Mouse (Mus musculus) embryonic facial prominence, embryonic 14.5 days (tissue): Measurements from ENCODE around the gene Kcnip1. TPM values are rescaled to one million over a fixed set of nuclear protein-coding genes. Genes with fewer than 3 reads are reported as not detected.
A peak's percentile ranks its signal among the peaks of the same experiment; 100 is the strongest.

ENCODE experiments used
- ATAC-seq: fragments of 200-750 bp; cut with Nextera tagmentation; 2 replicates; pipeline ENCODE4 v1.8.0; 2017; ENCODE audit warnings: low read depth, moderate number of reproducible peaks, moderate TSS enrichment
- DNase-seq: peaks from one replicate; pipeline ENCODE4 v3.0.0-alpha.2; 2015; ENCODE audit warnings: low spot score
- H3K27ac ChIP-seq: fragments of 300-500 bp; sonication (generic); replicated peaks from 2 replicates; pipeline ENCODE4 v1.5.1; 2014; ENCODE audit warnings: low read depth, mild to moderate bottlenecking, low read length, moderate library complexity
- H3K27me3 ChIP-seq: fragments of 300-500 bp; sonication (generic); replicated peaks from 2 replicates; pipeline ENCODE4 v1.6.1; 2014; ENCODE audit warnings: low read length; ENCODE audit not compliant: control insufficient read depth, insufficient read depth
- H3K36me3 ChIP-seq: fragments of 300-500 bp; sonication (generic); 2 replicates; pipeline ENCODE4 v1.6.1; 2014; ENCODE audit warnings: low read length, mixed read lengths; ENCODE audit not compliant: control insufficient read depth, insufficient read depth
- H3K4me1 ChIP-seq: fragments of 300-500 bp; sonication (generic); 2 replicates; pipeline ENCODE4 v1.6.1; 2014; ENCODE audit warnings: antibody characterized with exemption, low read length; ENCODE audit not compliant: control insufficient read depth, insufficient read depth
- H3K4me2 ChIP-seq: fragments of 300-500 bp; sonication (generic); 2 replicates; pipeline ENCODE4 v1.6.1; 2014; ENCODE audit warnings: low read depth, mild to moderate bottlenecking, low read length, moderate library complexity, mixed read lengths
- H3K4me3 ChIP-seq: fragments of 300-500 bp; sonication (generic); 2 replicates; pipeline ENCODE4 v1.5.1; 2014; ENCODE audit warnings: low read depth, mild to moderate bottlenecking, low read length
- H3K9ac ChIP-seq: fragments of 300-500 bp; sonication (generic); 2 replicates; pipeline ENCODE4 v1.6.1; 2014; ENCODE audit warnings: low read depth, mild to moderate bottlenecking, low read length, moderate library complexity, mixed read lengths
- H3K9me3 ChIP-seq: fragments of 300-500 bp; sonication (generic); 2 replicates; pipeline ENCODE4 v1.6.1; 2016; ENCODE audit warnings: low read length; ENCODE audit not compliant: control insufficient read depth
- WGBS: fragments of 180-500 bp; shearing (Covaris S2); extraction: QIAGEN DNeasy Blood & Tissue Kit; methylation state at CpG from one replicate; pipeline ENCODE4 v1.1.7; 2014; 5-methylcytosine and 5-hydroxymethylcytosine counted together
- polyA plus RNA-seq: library from polyadenylated mRNA; unstranded; fragments of >200 nt; fragmentation: Nextera tagmentation; extraction: Ambion mirVana; gene quantifications from 2 replicates; pipeline ENCODE4 v1.2.1, GENCODE M21; 2014

Gene Kcnip1
- polyA plus RNA-seq, 1 experiment from 2014 or later, result 5.0 TPM

- Histone ChIP-seq H3K36me3 (no peaks in the 10 kb centered on the region), H3K27me3 (no peaks in the 10 kb centered on the region; the same call in 1 of the 2 replicates), H3K4me3 (no peak overlapping the region), H3K27ac (no peak overlapping the region), H3K4me1 (peaks cover 17% of the 10 kb centered on the region; the same call in 1 of the 2 replicates), H3K9ac (no peak overlapping the region), H3K9me3 (no peaks in the 10 kb centered on the region), H3K4me2 (no peak overlapping the region)
- WGBS, result 61% methylated on average over 4 of the region's 4 CpGs
- ATAC-seq (no peak), DNase-seq (no peak)
Observed at GRCm38 (mm10) chr11:33780263-33780662, 212.7 kb downstream of the Kcnip1 start.

GRCm38 (mm10) chr11:33772615-33773141 is 220.3 kb downstream of the Kcnip1 start:
- WGBS, result 40% methylated on average over 5 of the region's 5 CpGs
- DNase-seq (no peak), ATAC-seq (no peak)

GRCm38 (mm10) chr11:33772043-33772442 is 220.9 kb downstream of the Kcnip1 start:
- DNase-seq (no peak), ATAC-seq (no peak)
- no peaks in the 10 kb centered on the region for H3K27me3 ChIP-seq
- H3K4me1 ChIP-seq, result no peaks in the 10 kb centered on the region
- H3K4me2 ChIP-seq, result no peak overlapping the region
- H3K36me3 ChIP-seq, result no peaks in the 10 kb centered on the region
- no peak overlapping the region for H3K4me3 ChIP-seq
- no peaks in the 10 kb centered on the region for H3K9me3 ChIP-seq
- H3K9ac ChIP-seq, result no peak overlapping the region
- WGBS, result 87% methylated on average over 2 of the region's 2 CpGs
- H3K27ac ChIP-seq, result no peak overlapping the region

More at GRCm38 (mm10) chr11:33772615-33773141, 220.3 kb downstream of the Kcnip1 start:
- Histone ChIP-seq H3K9ac (no peak overlapping the region), H3K27me3 (no peaks in the 10 kb centered on the region), H3K27ac (no peak overlapping the region), H3K4me3 (no peak overlapping the region), H3K4me2 (no peak overlapping the region), H3K9me3 (no peaks in the 10 kb centered on the region), H3K36me3 (no peaks in the 10 kb centered on the region), H3K4me1 (no peaks in the 10 kb centered on the region)

- Histone ChIP-seq H3K9me3 (no peaks in the 10 kb centered on the region), H3K36me3 (no peaks in the 10 kb centered on the region), H3K4me1 (no peaks in the 10 kb centered on the region), H3K9ac (no peak overlapping the region), H3K4me2 (no peak overlapping the region), H3K4me3 (no peak overlapping the region), H3K27me3 (no peaks in the 10 kb centered on the region), H3K27ac (no peak overlapping the region)
- ATAC-seq, result no peak
- no peak for DNase-seq
- 76% methylated on average over 9 of the region's 9 CpGs for WGBS
Observed at GRCm38 (mm10) chr11:33766976-33767938, 225.7 kb downstream of the Kcnip1 start.

GRCm38 (mm10) chr11:33761201-33761755 is 231.7 kb downstream of the Kcnip1 start:
- no peak overlapping the region for H3K9ac ChIP-seq
- no peak overlapping the region for H3K4me2 ChIP-seq
- H3K36me3 ChIP-seq, result no peaks in the 10 kb centered on the region
- no peaks in the 10 kb centered on the region for H3K4me1 ChIP-seq
- H3K4me3 ChIP-seq, result no peak overlapping the region
- WGBS, result 67% methylated on average over 16 of the region's 16 CpGs
- DNase-seq (no peak), ATAC-seq (no peak)
- H3K9me3 ChIP-seq, result no peaks in the 10 kb centered on the region
- H3K27me3 ChIP-seq, result 0 out of 2 replicates have a peak, but pooled peaks cover 4% of the 10 kb centered on the region
- no peak overlapping the region for H3K27ac ChIP-seq

GRCm38 (mm10) chr11:33756624-33757023 is 236.3 kb downstream of the Kcnip1 start:
- Histone ChIP-seq H3K9ac (no peak overlapping the region), H3K27me3 (0 out of 2 replicates have a peak, but pooled peaks cover 4% of the 10 kb centered on the region), H3K4me1 (peaks cover 7% of the 10 kb centered on the region; the same call in 1 of the 2 replicates), H3K27ac (no peak overlapping the region), H3K36me3 (no peaks in the 10 kb centered on the region), H3K9me3 (no peaks in the 10 kb centered on the region), H3K4me3 (no peak overlapping the region), H3K4me2 (no peak overlapping the region)
- no peak for ATAC-seq
- WGBS, result 65% methylated on average over 15 of the region's 15 CpGs
- DNase-seq, result no peak

- no peak overlapping the region for H3K4me2 ChIP-seq
- 18% methylated on average over 4 of the region's 4 CpGs for WGBS
- ATAC-seq, result peak; percentile 71; the same call in 1 of the 2 replicates
- no peak overlapping the region for H3K27ac ChIP-seq
- peak; percentile 38 for DNase-seq
- no peaks in the 10 kb centered on the region for H3K36me3 ChIP-seq
- no peaks in the 10 kb centered on the region for H3K9me3 ChIP-seq
- 0 out of 2 replicates have a peak, but pooled peaks cover 4% of the 10 kb centered on the region for H3K27me3 ChIP-seq
- no peak overlapping the region for H3K4me3 ChIP-seq
- H3K9ac ChIP-seq, result no peak overlapping the region
- H3K4me1 ChIP-seq, result peaks cover 7% of the 10 kb centered on the region; the same call in 1 of the 2 replicates
Observed at GRCm38 (mm10) chr11:33752431-33752873, 240.5 kb downstream of the Kcnip1 start.

GRCm38 (mm10) chr11:33751503-33751902 is 241.4 kb downstream of the Kcnip1 start:
- H3K4me3 ChIP-seq, result no peak overlapping the region
- no peaks in the 10 kb centered on the region for H3K9me3 ChIP-seq
- H3K9ac ChIP-seq, result no peak overlapping the region
- H3K27me3 ChIP-seq, result 0 out of 2 replicates have a peak, but pooled peaks cover 3% of the 10 kb centered on the region
- DNase-seq (no peak), ATAC-seq (no peak)
- H3K27ac ChIP-seq, result no peak overlapping the region
- peaks cover 7% of the 10 kb centered on the region; the same call in 1 of the 2 replicates for H3K4me1 ChIP-seq
- H3K36me3 ChIP-seq, result no peaks in the 10 kb centered on the region
- WGBS, result 91% methylated on average over 6 of the region's 6 CpGs
- H3K4me2 ChIP-seq, result no peak overlapping the region
